Mouse (Mus musculus) cerebellum, adult 11-12 months (tissue): Measurements from ENCODE around the gene Phpt1.
A peak's percentile ranks its signal among the peaks of the same experiment; 100 is the strongest.

Experiments used
- DNase-seq: peaks from one replicate; pipeline ENCODE4 v3.0.0; 2022

Gene Phpt1

DNA sequence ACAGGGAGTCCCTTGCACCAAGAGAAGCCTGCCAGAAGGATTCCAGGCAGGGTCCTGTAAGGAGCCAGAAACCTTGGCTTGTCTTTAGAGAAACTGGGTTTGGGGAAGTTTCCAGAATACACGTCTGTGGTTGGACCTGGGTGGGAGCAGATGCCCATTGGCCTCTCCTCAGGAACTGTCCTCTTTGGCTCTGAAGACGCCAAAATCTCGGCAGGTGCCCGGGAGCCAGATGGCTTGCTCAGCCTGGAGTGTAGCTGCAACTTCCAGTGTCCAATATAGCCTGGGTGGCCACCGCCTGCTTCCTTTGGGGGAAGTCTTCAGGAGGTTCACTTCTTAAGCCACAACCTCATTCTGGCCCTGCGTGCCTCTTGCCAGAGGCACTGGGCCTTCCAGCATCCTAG, 6.9 kb upstream of the Phpt1 start:
- peak; percentile 97 for DNase-seq

DNA sequence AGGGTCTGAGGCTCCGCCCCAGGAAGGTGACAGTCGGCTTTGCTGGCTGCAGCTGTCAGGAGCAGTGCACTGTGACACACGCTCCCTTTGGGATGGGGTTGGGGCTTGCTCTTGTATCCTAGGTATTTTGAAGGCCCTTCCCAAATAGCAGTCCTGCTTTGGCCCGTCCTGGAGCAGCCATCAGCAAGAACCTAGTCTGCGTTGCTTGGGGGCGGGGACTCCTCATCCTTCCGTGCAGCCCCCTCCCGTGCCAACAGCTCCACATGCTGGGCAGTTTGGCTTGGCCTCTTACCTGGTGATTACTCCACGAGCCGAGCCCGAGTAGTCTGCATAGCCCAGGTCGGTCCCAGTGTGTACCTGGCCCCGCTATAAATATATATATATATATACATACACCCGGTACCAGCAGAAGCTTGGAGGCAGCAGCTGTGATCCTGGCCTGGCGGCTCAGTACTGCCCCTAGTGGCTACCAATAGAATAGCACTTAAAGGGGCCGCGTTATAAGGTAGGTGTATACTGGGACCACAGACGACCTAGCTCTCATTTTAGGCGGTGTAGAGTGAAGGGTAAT, 6.4 kb upstream of the Phpt1 start, which contains the start of gene Ajm1:
Gene Ajm1, minus strand, starts transcription at position 464 of the 571 bp plus-strand sequence.
- DNase-seq, result peak; percentile 91

DNA sequence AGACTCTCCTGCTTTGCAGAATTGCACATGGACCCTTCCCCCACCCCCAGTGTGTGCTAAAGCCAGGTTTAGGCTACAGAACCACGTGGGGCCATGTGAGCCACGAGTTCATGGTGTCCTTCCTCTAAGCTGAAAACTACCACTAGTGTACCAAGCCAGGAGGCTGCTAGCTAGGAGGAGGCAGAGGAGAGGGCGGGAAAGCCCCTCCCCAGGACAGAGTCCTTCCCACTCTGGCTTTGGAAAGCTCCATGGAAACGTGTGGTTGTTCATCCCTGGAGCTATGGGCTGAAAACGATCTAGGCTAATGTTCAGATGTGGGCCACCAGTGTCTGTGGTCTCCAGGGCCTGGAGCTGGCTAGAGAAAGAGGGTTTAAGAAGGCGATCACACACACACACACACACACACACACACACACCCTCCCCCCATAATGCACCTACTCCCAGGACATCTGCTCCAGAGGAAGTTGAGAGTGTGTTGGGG, 5.6 kb upstream of the Phpt1 start:
- peak; percentile 71 for DNase-seq

DNA sequence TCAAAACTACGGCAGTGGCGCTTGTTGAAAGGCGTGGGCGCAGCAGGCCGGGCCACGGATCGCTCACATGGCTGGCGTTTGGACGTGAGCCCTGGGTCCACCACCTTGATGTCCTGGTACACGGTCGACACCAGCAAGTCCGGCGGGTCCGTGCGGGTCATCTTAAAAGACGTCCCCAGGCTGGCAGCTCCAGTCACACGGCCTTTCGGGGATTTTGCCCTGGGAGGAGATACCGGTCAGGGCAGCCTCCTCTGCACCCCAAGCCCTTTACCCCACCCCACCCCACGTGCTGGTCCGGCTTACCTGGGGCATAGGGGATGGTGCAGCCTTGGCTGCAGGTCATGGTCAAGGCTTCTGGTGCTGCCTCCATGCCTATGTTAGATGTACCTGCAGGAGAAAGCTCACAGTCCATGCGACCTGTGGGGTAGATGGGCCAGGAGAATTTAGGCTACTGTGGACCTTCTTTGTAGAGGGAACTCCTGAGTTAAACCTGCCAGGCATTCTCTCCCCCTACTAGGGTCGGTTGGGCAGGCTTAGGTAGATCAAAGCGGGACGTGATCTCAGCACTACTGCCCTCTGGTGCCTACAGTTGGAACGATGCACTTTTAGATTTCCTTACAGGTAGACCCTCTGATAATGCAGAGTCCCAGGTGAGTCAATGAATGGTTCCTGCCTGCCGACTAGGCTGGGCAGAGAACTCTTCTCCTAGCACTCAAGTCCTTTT, 4.9 kb upstream of the Phpt1 start:
- peak; percentile 84 for DNase-seq

DNA sequence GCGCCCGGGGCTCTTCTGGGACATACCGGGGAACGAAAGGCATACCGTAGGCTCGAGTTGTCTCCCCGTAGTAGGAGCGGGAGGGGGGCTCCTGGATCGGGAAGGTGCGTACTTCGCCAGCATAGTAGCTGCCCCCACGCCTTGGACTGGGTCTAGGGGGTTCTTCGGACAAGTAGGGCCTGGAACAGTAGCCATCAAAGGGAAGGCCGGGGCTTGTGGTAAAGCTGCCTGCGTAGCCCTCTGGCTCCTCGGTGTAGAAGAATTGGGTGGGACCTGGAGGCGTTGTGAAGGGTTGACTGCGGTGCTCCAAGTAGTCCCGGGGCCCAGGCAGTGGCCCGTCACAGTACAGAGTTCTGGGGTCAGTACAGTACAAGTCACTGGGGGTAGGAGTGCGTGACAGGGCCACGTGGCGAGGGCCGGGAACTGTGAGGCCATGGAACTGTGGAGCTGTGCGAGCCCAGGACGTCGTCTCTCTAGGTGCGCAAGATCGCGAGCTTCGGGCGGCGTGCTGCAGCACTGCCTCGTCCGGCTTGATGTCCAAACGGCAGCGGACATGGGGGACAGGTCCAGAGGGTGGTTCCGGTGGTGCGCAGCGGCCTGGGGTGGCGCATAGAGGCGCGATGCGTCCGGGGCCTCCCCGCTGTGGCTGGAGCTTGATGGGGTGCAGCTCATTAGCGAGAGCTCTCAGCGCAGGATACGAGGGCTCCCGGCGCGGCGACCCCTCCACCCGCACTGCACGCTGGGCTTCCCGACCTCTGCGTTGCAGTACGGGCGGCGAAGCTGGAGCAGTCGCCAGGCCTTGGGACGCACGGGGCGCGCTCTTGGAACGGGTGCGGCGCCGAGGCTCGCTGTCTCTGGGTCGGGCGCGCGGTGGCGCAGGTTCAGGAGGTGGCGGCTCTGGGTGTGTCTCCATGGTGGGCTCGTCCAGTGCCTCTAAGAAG, 4.0 kb upstream of the Phpt1 start:
- DNase-seq, result no peak

DNA sequence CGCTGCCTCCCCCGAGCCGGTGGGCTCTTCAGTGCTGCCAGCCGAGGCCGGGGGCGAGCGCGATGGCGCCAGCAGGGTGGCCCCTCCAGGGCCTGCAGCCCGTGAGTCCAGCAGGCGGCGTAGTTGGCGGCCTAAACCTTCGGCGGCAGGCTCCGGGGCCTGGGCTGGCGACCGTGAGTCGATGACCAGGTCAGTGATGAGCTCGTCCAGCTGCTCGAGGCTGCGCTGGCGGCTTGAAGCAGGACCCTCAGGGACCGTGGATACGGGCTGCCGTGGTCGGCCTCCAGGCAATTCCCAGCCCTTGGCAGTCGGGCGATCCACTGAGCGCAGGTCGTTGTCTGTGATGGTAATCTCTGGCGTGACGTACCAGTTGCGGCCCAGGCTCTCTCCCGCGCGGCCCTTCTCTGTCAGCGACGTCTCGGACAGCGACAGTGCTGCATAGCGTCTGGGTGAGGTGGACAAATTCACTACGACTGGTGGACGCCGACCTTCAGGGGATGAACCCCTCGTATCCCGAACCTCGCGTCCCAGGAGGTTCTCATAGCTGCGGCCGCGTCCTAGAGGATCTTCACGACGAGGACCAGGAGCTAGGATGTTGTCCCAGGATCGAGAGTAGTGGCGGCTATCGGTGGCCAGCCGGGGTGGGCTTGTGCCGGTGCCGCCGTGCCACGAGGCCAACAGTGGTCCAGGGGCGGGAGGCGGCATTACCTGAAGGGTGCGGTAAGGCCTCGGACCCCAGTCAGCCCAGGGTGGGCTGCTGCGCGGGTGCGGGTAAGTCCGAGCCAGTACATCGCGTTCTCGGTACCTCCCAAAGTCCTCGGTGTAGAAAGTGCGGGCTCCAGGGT, 3.1 kb upstream of the Phpt1 start:
- DNase-seq, result peak; percentile 63

DNA sequence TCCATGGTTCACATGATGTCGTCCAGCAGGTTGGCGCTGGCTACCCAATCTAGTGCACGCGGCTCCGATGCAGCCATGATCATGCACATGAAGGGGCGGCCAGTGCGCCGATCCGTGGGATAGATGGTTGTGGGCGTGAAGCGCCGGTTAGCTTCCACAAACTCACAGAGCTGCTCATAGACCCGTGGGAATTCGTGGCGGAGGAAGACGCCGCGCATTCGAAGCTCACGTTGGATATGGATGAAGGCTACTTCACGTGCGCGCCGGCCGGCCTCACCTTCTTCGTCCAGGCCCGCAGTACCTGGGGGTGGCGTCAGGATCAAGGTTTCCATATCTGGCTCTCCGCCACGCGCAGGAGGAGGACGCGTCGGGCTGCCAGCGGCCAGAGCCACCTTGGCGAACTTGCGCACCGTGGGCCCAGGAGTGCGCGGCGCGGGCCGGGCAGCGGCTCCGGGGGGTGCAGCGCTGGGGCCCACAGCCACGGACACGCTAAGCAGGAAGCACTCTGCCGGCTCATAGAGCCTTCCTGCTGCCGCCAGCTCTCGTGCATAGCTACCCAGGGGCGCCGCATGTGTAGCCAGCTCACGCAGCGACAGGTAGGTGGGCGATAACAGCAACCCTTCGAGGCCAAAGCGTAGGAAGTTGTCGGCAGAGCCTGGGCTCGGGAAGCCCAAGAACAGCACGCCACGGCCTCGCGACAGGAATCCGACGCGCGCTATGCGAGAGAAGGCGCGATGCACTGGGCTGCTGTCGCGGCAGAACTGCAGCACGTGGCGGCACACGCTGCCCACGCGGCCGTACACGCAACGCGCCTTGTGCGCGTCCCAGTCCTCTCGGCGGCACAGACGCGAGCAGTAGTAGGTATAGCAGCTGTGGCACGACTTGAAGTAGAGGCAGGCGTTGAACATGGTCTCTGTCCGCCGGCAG, 2.2 kb upstream of the Phpt1 start:
- peak; percentile 57 for DNase-seq

DNA sequence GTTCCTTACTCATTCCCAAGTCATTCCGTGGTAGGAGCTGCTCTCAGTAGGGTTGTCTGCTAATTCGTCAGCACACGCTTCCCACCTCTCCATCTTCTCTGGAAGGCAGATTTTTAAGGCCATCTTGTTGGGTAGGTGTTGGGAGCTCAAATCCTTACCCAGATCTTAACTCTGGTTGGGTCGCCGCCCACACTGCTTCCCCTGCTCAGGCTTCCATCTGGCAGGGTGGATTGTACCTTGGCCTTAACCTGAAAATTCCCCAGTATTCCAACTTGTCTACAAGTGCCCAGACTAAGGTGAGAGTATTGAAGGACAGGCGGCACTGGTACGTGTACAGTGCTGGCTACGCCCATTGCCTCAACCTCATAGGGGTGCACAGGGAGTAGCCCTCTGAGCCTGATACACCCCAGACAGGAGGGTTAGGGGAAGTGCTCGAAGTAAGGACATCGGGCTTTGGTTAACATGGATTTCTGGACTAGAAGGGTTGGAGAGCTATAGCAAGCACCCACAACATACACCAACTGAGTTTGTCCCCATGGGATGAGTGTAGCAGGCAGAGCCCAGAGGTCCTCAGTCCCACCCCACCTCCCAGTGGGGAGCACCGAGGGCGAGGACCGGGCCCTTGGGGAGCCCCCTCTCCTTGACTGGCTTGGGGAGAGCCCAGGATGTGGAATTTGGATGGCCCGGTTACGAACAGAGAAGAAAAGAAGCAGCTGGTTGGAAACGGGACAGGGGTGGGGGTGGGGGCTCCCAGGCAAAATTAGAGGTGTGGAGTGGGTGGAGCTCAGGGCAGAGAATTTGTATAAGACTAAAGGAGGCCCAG, 1.2 kb upstream of the Phpt1 start:
- peak; percentile 67 for DNase-seq

DNA sequence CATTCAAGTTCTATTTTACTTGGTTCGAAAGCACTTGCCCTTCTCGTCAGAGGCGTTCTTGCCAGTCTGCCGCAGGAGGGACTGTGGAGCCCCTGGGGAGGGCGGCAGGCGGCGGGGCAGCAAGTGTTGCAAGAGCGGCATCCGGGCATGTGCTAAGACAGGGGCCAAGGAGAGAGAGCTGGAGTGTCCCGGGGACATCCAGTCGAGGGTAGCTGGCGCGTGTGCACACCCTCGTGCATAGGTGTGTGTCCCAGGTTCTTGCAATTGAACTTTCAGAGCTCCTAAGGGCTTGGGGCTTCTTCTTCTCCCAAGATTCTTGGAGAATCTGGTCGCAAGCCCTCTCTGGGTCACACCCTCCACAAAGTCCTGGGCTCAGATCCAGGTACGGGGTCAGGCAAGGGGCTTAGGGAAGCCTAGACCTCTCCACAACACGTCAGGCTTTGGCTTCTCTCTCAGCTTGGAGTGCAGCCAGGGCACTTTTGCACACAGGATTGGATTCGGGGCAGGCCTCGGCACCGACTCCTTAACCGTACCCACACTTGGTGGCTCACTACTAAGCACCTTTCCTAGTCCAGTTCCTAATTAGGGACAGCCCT, 506 bp upstream of the Phpt1 start:
- DNase-seq, result peak; percentile 77

DNA sequence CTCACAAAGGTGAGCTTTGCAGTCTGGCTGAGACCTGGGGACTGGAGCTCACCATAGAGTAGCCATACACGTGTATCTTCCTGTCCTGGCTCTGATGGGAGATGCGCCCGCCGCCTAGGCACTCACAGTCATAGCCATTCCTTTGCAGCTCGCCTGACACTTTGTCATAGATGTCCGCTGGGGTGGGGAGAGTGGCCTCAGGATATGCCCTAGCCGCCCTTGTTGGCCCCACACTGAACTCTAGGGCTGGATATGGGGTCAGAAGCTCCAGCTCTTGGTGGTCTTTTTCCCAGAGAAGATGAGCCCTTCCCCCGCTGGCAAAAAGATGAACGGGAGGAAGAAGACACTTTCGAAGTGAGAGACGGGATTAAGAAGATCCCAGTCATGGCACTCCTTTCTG, 888 bp downstream of the Phpt1 start:
- peak; percentile 73 for DNase-seq

DNA sequence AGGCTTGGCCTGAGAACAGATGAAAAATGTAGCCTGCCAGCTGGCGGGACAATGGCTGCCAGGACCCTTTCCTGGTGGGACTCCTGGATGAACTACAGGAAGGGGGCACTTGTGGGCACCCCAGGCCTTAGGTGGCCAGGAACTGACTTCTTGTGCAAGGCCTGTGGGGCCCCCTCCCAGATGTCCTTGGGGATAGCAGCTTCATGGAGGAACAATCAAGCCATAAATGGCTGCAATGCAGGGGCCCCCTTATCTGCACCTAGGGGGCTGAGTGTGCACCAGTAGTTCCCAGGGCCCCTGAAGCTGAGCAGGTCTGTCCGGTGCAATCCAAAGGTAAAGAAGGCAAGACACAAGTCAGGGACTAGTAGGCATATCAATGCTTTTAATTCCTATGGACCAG, 2.0 kb downstream of the Phpt1 start:
- peak; percentile 56 for DNase-seq

DNA sequence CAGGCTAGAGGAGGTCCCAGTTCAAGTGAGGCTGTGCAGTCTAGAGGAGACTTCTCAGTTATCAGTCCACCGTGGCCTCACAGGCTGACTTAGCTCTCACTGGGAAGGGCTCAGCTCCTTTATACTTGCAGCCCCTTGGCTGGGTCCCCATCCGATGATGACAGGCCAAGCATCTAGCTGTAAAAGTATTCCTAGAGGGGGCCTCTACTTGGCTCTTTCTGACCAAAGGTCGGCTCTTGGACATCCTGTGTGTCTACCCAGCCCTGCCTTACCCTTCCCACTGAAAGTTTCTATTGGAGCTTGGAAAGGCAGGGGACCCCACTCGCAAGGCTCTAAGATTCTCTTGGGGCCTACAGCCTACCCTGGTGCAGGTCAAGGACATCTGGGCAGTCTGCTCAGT, 3.8 kb downstream of the Phpt1 start:
- peak; percentile 22 for DNase-seq

DNA sequence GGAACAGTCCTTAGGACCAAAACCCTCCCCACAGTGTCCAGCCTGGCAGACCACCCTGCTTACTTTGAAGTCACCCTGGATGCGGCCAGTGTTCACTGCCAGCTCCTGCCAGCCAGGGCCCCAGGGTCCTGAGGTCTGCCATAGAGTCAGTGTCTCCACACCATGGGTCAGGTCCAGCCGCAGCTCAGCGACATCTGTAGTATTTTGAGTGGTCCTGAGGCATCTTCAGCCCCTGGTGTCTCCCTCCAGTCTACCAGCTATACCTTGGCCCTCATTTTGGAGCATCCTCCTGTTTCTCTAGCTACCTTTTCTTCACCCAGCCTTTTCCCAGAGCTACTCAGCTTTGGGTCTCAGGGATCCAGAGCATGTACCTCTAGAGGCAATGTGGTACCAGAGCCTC, 5.7 kb downstream of the Phpt1 start:
- DNase-seq, result no peak

DNA sequence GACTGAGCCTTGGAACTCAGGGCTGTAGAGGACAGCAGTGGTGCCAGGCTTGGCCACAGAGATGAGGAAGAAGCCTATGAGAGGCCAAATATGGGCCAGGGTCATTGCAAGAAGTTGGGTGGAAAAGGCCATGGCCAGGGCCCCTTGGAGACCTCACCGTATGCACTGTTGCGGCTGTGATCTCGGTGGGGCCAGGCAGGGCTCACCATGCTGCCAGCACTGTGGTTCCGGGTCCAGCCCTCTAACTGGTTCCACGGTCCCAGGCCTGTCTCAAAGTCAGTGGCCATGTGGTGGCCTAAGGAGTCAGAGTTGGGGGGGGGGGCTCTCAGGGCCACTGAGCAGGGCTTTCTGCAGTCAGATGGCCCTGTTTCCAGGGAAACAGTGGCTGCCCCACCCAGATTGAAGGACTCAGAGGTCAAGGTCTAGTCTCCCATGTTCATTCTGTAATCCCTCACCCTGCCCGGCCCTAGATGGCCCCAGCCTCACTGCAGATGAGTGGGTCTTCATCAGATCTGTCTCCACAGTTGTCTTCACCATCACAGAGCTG, 6.5 kb downstream of the Phpt1 start:
- no peak for DNase-seq

DNA sequence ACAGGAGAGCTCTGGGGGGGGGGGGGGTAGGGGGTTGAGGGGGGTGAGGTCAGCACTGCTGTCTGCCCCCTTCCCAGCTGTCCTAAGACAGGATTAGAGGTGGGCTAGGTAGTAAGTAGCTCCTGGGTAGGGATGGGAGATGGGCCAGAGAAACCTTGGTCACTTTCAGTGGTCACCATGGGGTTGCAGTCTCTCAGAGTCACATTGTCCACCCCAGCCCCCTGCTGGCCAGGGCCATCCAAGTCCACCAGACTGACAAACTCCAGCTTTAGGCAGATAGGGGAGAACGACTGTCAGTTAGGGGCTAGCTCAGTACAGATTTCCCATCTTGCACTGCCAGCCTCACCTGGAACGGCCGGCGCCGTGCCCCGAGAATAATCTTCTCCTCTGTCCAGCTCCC, 8.5 kb downstream of the Phpt1 start:
- peak; percentile 36 for DNase-seq

DNA sequence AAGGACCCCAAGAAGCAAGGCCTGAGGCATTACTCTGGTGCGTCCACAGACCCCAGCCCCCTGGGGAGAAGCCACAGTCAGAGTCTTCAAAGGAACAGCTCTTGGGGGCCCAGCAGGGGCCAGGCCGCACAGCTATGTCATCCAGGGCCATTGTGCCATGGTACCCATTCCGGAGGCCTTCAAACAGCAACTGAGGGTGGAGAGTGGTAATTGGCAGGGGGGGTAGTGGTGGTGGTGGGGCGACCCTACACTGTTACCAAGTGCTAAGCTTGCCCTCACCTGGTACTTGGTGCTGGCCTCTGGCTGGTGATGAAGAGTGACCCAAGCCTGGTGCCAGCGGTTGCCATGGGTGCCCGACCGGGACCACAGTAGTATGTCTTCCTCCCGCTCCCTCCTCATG, 9.3 kb downstream of the Phpt1 start:
- DNase-seq, result peak; percentile 51

DNA sequence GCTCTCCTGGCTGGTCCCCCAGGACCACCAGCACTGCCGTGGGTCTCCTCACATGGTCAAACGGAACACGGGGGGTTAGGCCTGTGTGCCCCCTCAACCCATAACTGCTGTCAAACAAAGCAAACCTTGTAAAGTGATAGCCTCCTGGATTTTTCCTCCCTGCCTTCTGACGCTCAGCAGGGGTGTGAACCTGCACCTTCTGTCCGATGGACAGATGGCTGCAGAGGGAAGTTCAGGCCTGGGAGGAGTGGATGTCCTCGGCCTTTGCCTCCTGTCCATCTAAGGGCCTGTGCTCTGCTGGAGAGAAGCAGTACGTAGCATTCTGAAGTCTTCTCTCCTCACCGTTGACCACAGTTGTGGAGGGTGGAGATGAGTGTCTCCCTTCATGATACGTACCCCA, 13.1 kb downstream of the Phpt1 start:
- peak; percentile 87 for DNase-seq

DNA sequence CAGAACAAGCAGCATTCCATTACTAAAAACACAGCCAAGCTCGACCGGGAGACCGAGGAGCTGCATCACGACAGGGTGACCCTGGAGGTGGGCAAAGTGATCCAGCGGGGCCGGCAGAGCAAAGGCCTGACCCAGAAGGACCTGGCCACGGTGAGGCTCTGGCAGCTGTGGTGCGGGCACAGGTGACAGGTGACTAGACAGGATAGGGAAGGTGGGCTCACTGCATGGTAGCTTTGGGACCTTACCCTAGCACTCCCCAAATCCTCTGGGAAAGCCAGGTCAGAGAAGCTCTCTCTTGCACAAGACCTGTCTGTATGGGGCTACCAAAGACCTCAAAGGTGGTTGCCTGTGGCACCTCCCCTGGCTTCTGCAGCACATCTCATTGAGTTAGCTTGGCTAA, 14.5 kb downstream of the Phpt1 start:
- DNase-seq, result peak; percentile 47

DNA sequence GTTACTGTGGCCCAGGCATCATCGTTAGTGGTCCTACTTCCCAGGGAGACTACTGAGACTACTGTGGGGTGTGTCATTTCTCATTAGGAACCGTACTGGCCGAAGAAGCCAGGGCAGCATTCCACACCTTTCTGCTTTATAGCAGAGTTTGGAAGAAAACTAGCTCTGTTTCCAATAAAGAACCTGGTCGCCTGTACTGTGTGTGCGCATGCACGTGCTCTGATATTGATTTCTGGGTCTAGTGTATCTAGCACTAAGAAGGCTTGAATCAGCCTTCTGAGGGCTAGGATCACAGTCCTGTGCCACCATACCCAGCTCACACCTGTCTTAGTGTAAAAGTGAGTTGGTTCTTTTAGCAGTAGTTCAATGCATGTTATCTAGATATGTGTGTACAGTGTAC, 16.2 kb downstream of the Phpt1 start:
- DNase-seq, result no peak

DNA sequence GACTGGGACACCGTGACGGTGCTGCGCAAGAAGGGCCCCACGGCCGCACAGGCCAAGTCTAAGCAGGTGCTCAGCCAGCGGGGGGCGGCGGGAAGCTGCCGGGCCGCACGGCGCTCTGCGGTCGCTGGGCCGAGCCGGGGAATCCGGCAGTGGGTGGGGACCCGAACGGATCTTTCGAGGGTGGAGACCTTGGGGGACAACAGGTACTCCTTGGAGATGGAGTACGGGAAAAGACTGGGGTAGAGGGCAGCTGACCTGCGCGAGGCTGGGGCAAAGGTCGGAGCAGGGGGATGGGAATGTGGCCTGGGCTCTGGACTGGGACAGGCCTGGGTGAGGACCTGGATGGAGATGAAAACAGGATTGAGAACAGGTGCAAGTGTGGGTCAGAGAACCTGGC, 17.1 kb downstream of the Phpt1 start:
- DNase-seq, result no peak
